Mouse (Mus musculus) neural tube, embryonic 14.5 days (tissue): ENCODE measurements around the gene Msh4. TPM values are rescaled to one million over a fixed set of nuclear protein-coding genes. Genes with fewer than 3 reads are reported as not detected.
A peak's percentile ranks its signal among the peaks of the same experiment; 100 is the strongest.

Source experiments
- ATAC-seq: fragments of 200-750 bp; cut with Nextera tagmentation; 2 replicates; pipeline ENCODE4 v1.8.0; 2017; ENCODE audit warnings: low read depth, mild to moderate bottlenecking, moderate TSS enrichment, moderate library complexity
- H3K27ac ChIP-seq: fragments of 300-500 bp; sonication (generic); 2 replicates; pipeline ENCODE4 v1.5.1; 2014; ENCODE audit warnings: low read depth, mild to moderate bottlenecking, control low read depth, low read length, moderate library complexity, mixed read lengths
- H3K27me3 ChIP-seq: fragments of 300-500 bp; sonication (generic); 2 replicates; pipeline ENCODE4 v1.6.1; 2014; ENCODE audit warnings: low read length; ENCODE audit not compliant: control insufficient read depth, insufficient read depth
- H3K36me3 ChIP-seq: fragments of 300-500 bp; sonication (generic); 2 replicates; pipeline ENCODE4 v1.6.1; 2014; ENCODE audit warnings: low read length, mixed read lengths; ENCODE audit not compliant: control insufficient read depth, insufficient read depth
- H3K4me1 ChIP-seq: fragments of 300-500 bp; sonication (generic); 2 replicates; pipeline ENCODE4 v1.6.1; 2014; ENCODE audit warnings: low read length; ENCODE audit not compliant: control insufficient read depth, insufficient read depth
- H3K4me2 ChIP-seq: fragments of 300-500 bp; sonication (generic); 2 replicates; pipeline ENCODE4 v1.6.1; 2014; ENCODE audit warnings: mild to moderate bottlenecking, low read depth, low read length, control low read depth
- H3K4me3 ChIP-seq: fragments of 300-500 bp; sonication (generic); 2 replicates; pipeline ENCODE4 v1.5.1; 2014; ENCODE audit warnings: low read depth, low read length, control low read depth, mixed read lengths
- H3K9ac ChIP-seq: fragments of 300-500 bp; sonication (generic); replicated peaks from 2 replicates; pipeline ENCODE4 v1.6.1; 2014; ENCODE audit warnings: low read depth, mild to moderate bottlenecking, control low read depth, low read length, mixed read lengths
- H3K9me3 ChIP-seq: fragments of 300-500 bp; sonication (generic); 2 replicates; pipeline ENCODE4 v1.6.1; 2016; ENCODE audit warnings: low read length; ENCODE audit not compliant: control insufficient read depth
- WGBS: fragments of 180-500 bp; shearing (Covaris S2); extraction: QIAGEN DNeasy Blood & Tissue Kit; methylation state at CpG from one replicate; pipeline ENCODE4 v1.1.7; 2014; 5-methylcytosine and 5-hydroxymethylcytosine counted together
- polyA plus RNA-seq: library from polyadenylated mRNA; unstranded; fragments of >200 nt; fragmentation: Nextera tagmentation; extraction: Ambion mirVana; gene quantifications from 2 replicates; pipeline ENCODE4 v1.2.1, GENCODE M21; 2014

The Msh4 gene
- polyA plus RNA-seq, 1 experiment from 2014 or later, result 0.31 TPM

DNA sequence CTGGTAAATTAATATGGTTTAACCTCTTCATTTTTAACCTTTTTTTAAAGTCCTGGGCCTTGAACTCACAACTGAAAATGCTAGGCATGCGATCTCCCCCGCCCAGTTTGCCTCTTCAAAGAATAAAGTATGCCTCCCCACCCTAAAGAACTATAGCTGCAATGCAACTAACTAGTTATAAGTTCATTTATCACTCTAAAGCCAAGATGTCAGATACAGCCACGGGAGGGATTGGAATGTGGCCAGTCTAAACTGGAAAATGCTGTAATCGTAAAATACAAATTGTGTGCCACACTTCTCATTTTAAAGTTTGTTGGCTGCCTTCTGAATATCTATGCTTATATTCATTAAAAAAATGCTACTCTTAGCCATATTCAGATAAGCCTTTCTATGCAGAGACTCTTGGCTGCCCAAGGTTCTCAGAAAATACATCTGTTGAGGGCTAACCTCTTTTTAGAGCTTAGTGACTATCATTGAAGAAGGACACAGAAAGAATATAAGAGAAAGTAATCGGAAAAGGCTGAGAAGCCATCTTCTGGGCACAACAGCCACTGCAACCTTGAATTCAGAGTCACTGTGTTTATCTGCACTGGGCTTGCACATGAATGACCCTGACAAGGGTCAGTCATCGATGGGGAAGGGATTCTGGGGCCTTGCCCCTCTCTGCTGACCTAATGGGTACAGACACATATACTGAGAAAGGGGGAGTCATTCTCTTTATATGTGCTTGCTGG lies 7.7 kb upstream of the Msh4 start:
- H3K27ac ChIP-seq, result peak overlapping the region; percentile 93
- H3K36me3 ChIP-seq, result peaks cover 19% of the 10 kb centered on the region
- WGBS, result 44% methylated on average over 6 of the region's 6 CpGs
- peak overlapping the region; percentile 92 for H3K4me2 ChIP-seq
- no peaks in the 10 kb centered on the region for H3K9me3 ChIP-seq
- peak overlapping the region; percentile 82 for H3K9ac ChIP-seq
- H3K4me1 ChIP-seq, result peaks cover 25% of the 10 kb centered on the region
- peak overlapping the region; percentile 73 for H3K4me3 ChIP-seq
- no peaks in the 10 kb centered on the region for H3K27me3 ChIP-seq
- ATAC-seq, result no peak

DNA sequence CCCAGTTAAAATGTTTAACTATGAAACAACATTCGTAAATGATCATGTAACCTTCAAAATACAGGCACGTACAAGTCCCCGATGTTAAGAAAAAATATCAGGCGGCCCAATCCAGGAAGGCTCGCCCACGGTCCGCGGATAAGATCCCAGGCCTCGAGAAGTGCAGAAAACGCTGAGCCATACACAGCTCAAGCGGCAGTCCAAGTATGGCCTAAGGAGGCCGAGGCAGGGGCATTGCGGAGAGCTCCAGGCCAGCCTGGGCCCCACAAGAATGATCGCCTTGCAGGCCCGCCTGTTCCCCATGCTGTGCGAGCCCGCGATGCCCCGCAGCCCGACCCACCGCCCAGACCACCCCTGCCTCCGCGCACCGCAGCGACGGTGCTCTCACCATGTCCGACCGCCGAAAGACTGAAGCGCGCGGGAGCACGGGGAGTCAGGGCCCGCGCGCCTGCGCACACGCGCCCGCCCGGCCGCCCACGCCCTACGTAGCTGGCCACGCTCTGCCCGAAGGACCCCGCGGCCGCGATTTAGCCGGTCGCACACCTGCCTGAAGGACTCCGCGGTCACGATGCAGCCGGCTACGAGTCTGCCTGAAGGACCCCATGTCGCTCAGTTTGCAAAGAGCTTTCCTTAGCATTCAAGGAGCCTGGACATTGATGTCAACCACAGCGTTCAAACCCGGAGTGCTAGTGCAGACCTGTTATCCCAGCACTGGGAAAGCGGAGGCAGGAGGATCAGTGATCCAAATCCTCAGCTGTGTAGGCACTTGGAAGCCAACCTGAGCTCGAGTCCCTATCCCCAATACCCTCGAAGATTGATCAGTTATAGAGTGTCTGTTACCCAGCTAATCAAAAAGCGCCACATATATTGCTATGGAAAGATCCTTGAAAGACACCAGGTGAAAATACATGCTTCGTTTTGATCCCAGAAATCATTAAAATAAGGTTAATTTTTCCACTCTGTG lies 6.9 kb upstream of the Msh4 start, which contains the start of gene Rabggtb:
Gene Rabggtb, minus strand, starts transcription at position 464 of the 964 bp plus-strand sequence.
- Histone ChIP-seq H3K9me3 (no peaks in the 10 kb centered on the region), H3K4me2 (peak within 1 kb of the TSS; percentile 92), H3K36me3 (peaks cover 28% of the 10 kb centered on the region), H3K4me1 (peaks cover 25% of the 10 kb centered on the region), H3K27me3 (no peaks in the 10 kb centered on the region), H3K27ac (peak within 1 kb of the TSS; percentile 93), H3K9ac (peak within 1 kb of the TSS; percentile 90), H3K4me3 (peak within 1 kb of the TSS; percentile 73)
- WGBS, result 1% methylated on average over 65 of the region's 65 CpGs
- peak; percentile 98 for ATAC-seq

DNA sequence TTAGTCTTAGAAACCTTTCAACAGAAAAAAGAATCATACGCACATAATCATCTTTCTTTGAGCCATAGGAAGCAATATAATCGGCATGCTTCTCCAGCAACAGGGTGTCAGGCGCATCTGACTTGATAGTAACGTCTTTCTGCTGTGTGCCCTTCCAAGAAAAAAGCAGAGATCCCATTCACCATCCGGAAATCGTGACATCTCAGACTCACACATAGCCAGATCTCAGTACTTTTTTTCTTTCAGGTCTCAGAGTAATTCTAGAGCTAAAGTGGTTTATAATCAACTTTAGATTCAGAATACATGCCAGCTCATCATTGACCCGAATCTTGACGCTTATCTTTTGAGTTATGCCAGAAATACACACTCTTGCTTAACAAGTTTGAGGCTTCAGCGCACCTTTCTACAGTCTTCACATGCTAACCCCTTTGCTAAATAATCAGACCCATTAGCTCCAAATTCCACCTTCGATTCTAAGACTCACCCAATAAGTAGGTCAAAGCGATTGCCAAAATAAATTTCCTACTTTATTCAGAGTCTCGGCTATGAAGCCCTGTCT lies 6.0 kb upstream of the Msh4 start:
- 3% methylated on average over 12 of the region's 12 CpGs for WGBS
- peaks cover 31% of the 10 kb centered on the region for H3K36me3 ChIP-seq
- H3K4me1 ChIP-seq, result peaks cover 25% of the 10 kb centered on the region
- peak overlapping the region; percentile 92 for H3K4me2 ChIP-seq
- H3K27me3 ChIP-seq, result no peaks in the 10 kb centered on the region
- H3K4me3 ChIP-seq, result peak overlapping the region; percentile 73
- H3K27ac ChIP-seq, result no peak overlapping the region; the same call in 1 of the 2 replicates
- ATAC-seq, result no peak
- H3K9ac ChIP-seq, result peak overlapping the region; percentile 90
- H3K9me3 ChIP-seq, result no peaks in the 10 kb centered on the region

DNA sequence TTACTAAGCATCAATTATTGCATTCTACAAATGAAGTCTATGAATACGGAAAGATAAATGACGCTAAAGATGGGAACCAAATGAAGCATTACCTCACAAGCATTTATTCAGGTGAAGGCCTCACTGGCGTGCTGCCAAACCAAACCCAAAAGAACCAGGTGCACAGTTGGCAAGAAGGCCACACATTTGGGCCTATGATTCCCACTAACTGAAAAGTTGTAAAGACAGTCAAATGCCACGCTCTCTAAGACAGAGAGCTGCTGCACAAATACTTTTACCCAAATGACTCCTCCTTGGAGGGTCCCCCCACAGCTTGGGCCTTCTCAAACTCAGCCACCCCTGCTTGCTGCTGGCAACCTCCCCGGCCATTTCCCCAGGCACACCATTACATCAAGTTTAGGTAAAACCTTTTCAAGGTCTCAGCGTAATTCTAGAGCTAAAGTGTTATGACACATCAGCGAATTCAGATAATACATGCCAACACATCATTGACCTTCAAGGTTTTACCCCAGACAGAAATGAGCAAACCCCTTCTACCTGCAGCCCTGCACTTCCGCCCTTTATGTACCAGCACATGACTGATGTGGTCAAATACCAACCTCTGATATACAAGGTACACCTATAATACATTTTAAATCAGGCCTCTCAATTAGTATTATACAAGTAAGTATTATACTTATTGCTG lies 5.4 kb upstream of the Msh4 start:
- no peak overlapping the region; the same call in 1 of the 2 replicates for H3K27ac ChIP-seq
- H3K9me3 ChIP-seq, result no peaks in the 10 kb centered on the region
- peak overlapping the region; percentile 90; the same call in 1 of the 2 replicates for H3K9ac ChIP-seq
- peaks cover 25% of the 10 kb centered on the region for H3K4me1 ChIP-seq
- ATAC-seq, result no peak
- WGBS, result 46% methylated on average over 8 of the region's 8 CpGs
- peak overlapping the region; percentile 73 for H3K4me3 ChIP-seq
- H3K27me3 ChIP-seq, result no peaks in the 10 kb centered on the region
- peaks cover 31% of the 10 kb centered on the region for H3K36me3 ChIP-seq
- H3K4me2 ChIP-seq, result peak overlapping the region; percentile 92

DNA sequence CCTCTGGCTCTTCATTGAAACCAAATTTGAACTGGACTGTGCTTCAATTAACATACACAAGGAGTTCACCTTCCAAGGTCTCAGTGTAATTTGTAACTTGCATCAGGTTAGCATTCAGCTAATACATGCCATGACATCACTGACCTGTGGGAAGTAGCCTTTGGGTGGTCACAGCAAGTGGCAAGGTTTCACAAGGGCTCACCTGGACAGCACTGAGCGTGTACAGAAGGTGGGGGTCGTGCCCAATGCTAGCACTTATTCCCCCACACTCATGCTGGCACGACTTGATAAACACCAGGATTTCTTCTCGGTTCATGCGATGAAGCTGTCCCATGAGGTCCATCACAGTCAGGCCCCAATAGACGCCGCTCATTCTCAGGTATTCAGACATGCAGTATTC lies 4.6 kb upstream of the Msh4 start:
- H3K9ac ChIP-seq, result 0 out of 2 replicates have a peak overlapping the region, but pooled peaks have one; percentile 8
- H3K27ac ChIP-seq, result no peak overlapping the region
- no peaks in the 10 kb centered on the region for H3K27me3 ChIP-seq
- H3K4me1 ChIP-seq, result peaks cover 25% of the 10 kb centered on the region
- WGBS, result 70% methylated on average over 7 of the region's 7 CpGs
- no peak overlapping the region for H3K4me3 ChIP-seq
- H3K4me2 ChIP-seq, result peak overlapping the region; percentile 92; the same call in 1 of the 2 replicates
- no peak for ATAC-seq
- H3K9me3 ChIP-seq, result no peaks in the 10 kb centered on the region
- peaks cover 39% of the 10 kb centered on the region for H3K36me3 ChIP-seq

DNA sequence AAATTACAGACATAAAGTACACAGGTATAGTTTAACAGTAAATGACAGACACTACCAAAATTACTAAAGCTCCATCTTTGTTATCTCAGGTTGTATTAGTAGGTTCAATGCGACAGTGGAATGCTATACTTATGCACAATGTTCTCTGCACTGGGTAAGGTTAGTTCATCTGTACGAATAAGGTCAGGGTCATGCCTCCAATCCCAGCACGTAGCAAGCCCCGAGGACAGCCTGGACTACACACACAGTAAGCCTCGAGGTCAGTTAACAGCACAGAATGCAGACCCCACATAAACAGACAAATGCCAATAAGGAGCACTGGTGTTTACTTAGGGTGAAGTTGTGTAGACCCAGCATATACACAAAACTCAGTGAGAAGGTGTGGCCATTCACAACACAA lies 3.0 kb upstream of the Msh4 start:
- no peaks in the 10 kb centered on the region for H3K9me3 ChIP-seq
- peaks cover 52% of the 10 kb centered on the region for H3K36me3 ChIP-seq
- H3K4me1 ChIP-seq, result peaks cover 25% of the 10 kb centered on the region
- no peak overlapping the region for H3K4me3 ChIP-seq
- no peak overlapping the region for H3K9ac ChIP-seq
- H3K27ac ChIP-seq, result no peak overlapping the region
- no peaks in the 10 kb centered on the region for H3K27me3 ChIP-seq
- ATAC-seq, result no peak
- no peak overlapping the region for H3K4me2 ChIP-seq
- 82% methylated on average over 5 of the region's 5 CpGs for WGBS

DNA sequence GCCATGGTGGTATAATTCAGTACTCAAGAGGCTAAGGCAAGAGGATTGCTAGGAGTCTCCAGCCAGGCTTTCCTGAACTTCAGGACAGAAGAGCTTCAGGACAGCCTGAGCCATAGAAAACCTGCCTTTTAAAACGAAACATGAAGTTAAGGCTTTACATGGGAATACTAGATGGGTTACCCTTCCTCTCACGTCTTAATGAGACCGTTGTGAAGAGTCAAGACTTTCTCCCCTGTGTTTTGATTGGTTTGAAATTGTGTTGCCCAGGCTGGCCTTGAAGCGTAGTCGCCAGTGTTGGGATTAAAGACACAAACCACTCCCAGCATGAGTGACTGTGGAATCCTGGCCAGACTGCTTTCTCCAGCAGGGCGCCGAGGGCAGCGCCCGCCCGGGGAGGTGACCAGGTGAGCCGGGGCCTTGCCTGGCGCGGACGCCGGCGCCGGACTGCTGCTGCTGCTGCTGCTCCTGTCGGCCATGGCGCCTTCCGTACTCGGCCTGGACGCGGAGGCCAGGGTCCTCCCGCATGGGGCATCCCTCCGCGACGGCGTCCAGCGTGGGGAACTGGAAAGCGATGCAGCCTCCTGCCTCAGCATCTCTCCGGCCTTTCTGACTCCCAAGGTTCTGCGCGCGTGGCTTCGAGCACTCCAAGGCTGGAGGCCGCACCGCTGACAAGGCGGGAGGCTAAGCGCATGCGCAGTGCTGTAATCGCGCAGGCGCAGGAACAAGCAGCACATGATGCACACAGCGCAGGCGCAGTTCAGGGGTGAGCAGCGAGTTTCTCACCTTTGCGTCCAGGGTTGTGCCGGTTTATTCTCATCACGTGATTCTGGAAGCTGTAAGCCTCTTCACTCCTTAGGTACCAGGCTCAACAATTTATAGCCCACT lies 445 bp downstream of the Msh4 start:
- H3K27ac ChIP-seq, result no peak overlapping the region
- peaks cover 5% of the 10 kb centered on the region for H3K4me1 ChIP-seq
- WGBS, result 87% methylated on average over 49 of the region's 49 CpGs
- H3K36me3 ChIP-seq, result peaks cover 51% of the 10 kb centered on the region
- no peaks in the 10 kb centered on the region for H3K27me3 ChIP-seq
- no peak overlapping the region for H3K4me2 ChIP-seq
- 0 out of 2 replicates have a peak, but pooled peaks have one; percentile 23 for ATAC-seq
- no peak overlapping the region for H3K9ac ChIP-seq
- H3K4me3 ChIP-seq, result no peak overlapping the region
- no peaks in the 10 kb centered on the region for H3K9me3 ChIP-seq

DNA sequence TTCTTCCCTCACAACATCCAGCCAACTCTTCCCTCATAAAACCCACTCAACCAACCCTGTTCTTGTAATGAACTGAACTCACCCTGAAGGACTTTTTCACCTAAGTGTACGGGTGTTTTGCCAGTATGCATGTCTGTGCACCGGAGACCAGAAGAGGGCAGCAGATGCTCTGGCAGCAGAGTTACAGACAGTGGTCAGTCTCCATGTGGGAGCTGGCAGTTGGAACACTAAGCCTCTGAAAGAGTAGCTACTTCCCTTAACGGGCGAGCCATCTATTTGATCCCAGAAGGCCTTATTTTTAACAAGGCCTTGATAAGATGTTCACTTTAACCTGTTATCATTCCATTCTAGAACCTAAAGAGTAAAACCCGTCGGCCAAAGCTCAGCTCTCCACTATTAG lies 1.4 kb downstream of the Msh4 start:
- H3K4me1 ChIP-seq, result peaks cover 3% of the 10 kb centered on the region; the same call in 1 of the 2 replicates
- H3K4me2 ChIP-seq, result no peak overlapping the region
- H3K27me3 ChIP-seq, result no peaks in the 10 kb centered on the region
- no peak overlapping the region for H3K27ac ChIP-seq
- 73% methylated on average over 6 of the region's 6 CpGs for WGBS
- H3K9ac ChIP-seq, result no peak overlapping the region
- peak; percentile 66; the same call in 1 of the 2 replicates for ATAC-seq
- no peaks in the 10 kb centered on the region for H3K9me3 ChIP-seq
- H3K4me3 ChIP-seq, result no peak overlapping the region
- peaks cover 42% of the 10 kb centered on the region for H3K36me3 ChIP-seq
